Mouse (Mus musculus): Measurements from ENCODE around the gene Atp1b1. TPM values are rescaled to one million over a fixed set of nuclear protein-coding genes. Genes with fewer than 3 reads are reported as not detected.

Gene Atp1b1
- polyA plus RNA-seq, 1 experiment from 2014 or later = 227 TPM

DNA sequence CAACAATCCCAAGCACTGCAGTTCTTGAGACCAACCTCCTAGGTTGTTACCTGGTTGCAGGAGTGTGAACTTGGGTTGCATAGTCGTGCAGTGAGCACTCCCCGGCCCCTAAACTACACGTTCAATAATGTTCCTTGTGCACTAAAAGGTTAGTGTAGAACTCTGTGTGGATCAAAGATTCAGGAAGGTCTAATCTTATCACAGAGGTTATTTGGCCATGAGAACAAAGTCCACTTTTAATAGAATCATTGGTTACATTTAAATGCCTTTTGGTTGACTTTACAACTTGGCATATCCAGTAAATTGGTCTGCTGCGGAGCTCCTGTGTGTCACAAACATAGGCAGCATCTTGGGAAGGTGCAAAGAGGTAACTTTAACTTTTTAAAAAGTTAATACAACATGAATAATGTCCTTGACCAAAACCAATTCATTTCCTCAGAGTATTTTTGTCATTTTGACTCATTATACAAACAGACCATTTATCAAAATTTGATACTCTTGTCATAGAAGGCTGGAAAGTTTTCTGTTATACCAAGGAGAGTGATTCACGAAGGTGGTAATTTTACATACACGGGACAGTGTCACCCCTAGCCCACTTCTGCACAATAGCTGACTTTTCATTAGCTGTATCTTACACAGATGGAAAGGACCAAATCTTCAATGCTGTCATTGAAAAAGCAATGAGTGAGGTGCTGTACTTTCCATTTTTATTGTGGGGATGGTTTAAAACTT lies 37.4 kb downstream of the Atp1b1 start:
- H3K9me3 ChIP-seq (ENCODE audit: control insufficient read depth) = no peaks in the 10 kb centered on the region
- no peak overlapping the region for H3K9ac ChIP-seq (ENCODE audit: low read depth, low read length)
- TF ChIP-seq CTCF (IDR thresholded peaks at IDR 0.05; ENCODE audit: low read depth) = no peak
- no peaks in the 10 kb centered on the region for H3K27me3 ChIP-seq (replicated peaks; ENCODE audit: control insufficient read depth, insufficient read depth, low read length)
- peak overlapping the region; percentile 43 for H3K4me2 ChIP-seq (replicated peaks; ENCODE audit: low read depth)
- H3K4me1 ChIP-seq (replicated peaks; ENCODE audit: control insufficient read depth, insufficient read depth, low read length) = no peaks in the 10 kb centered on the region; the same call in 1 of the 2 replicates
- peak; percentile 66 for ATAC-seq
- 45% methylated on average over 6 of the region's 6 CpGs for WGBS
- no peak overlapping the region for H3K27ac ChIP-seq (ENCODE audit: low read depth, low read length)
- H3K4me3 ChIP-seq (ENCODE audit: low read depth, low read length) = no peak overlapping the region
- H3K36me3 ChIP-seq (ENCODE audit: control insufficient read depth, insufficient read depth) = no peaks in the 10 kb centered on the region

DNA sequence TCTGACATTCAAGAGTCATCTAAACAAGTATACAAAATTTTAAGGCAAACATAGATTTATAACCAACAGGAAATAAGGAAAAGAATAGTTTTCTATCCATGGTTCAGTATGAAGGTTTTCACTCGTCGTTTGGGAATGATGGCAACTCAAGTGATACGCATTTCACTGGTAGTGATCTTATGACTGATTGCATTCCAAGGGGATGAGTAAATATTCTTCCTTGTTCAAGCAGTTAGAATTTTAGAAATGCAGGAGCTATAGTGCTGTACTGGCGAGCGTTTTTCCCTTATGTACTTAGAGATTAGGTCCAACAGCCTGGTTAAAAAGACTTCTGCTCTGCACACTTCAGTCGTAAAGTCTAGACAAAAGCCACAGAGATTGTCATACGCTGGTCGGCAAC lies 38.8 kb downstream of the Atp1b1 start:
- 41% methylated on average over 8 of the region's 8 CpGs for whole genome bisulfite sequencing
- H3K27ac ChIP-seq (ENCODE audit: low read depth, low read length) = no peak overlapping the region

DNA sequence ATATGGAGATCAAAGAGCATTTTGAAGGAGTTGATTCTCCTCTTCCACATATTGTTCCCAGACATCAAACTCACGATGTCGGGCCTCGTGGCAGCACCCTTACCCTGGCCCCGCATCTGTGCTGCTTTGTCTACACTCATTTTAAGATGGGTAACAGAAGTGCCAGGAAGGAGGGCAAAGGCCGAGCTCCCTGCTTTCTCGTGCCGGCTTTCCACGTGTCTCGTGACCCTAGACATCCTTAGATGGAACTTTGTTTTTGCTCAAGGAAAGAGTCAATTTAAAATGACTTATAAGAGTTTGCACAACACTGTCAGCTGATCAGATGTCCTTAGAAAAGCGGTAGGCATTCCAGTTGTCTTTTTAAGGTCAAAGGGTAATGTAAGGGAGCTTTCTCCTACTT lies 39.8 kb downstream of the Atp1b1 start:
- H3K27me3 ChIP-seq (replicated peaks; ENCODE audit: control insufficient read depth, insufficient read depth, low read length) = no peaks in the 10 kb centered on the region
- no peak overlapping the region for H3K4me2 ChIP-seq (replicated peaks; ENCODE audit: low read depth)
- no peaks in the 10 kb centered on the region; the same call in 1 of the 2 replicates for H3K4me1 ChIP-seq (replicated peaks; ENCODE audit: control insufficient read depth, insufficient read depth, low read length)
- no peak for ATAC-seq
- H3K4me3 ChIP-seq (ENCODE audit: low read depth, low read length) = no peak overlapping the region
- H3K9ac ChIP-seq (ENCODE audit: low read depth, low read length) = no peak overlapping the region
- peak overlapping the region; percentile 16; the same call in 1 of the 2 replicates for H3K27ac ChIP-seq (ENCODE audit: low read depth, low read length)
- no peak for TF ChIP-seq CTCF (IDR thresholded peaks at IDR 0.05; ENCODE audit: low read depth)
- 46% methylated on average over 10 of the region's 10 CpGs for WGBS
- H3K9me3 ChIP-seq (ENCODE audit: control insufficient read depth) = no peaks in the 10 kb centered on the region
- H3K36me3 ChIP-seq (ENCODE audit: control insufficient read depth, insufficient read depth) = no peaks in the 10 kb centered on the region

More for the DNA sequence above, 38.8 kb downstream of the Atp1b1 start:
- H3K4me2 ChIP-seq (replicated peaks; ENCODE audit: low read depth) = no peak overlapping the region
- H3K27me3 ChIP-seq (replicated peaks; ENCODE audit: control insufficient read depth, insufficient read depth, low read length) = no peaks in the 10 kb centered on the region
- no peaks in the 10 kb centered on the region for H3K36me3 ChIP-seq (ENCODE audit: control insufficient read depth, insufficient read depth)
- no peak overlapping the region for H3K4me3 ChIP-seq (ENCODE audit: low read depth, low read length)
- no peak overlapping the region for H3K9ac ChIP-seq (ENCODE audit: low read depth, low read length)
- no peaks in the 10 kb centered on the region for H3K9me3 ChIP-seq (ENCODE audit: control insufficient read depth)
- no peak for ATAC-seq
- H3K4me1 ChIP-seq (replicated peaks; ENCODE audit: control insufficient read depth, insufficient read depth, low read length) = no peaks in the 10 kb centered on the region; the same call in 1 of the 2 replicates
- no peak for TF ChIP-seq CTCF (IDR thresholded peaks at IDR 0.05; ENCODE audit: low read depth)

GRCm38 (mm10) chr1:164417604-164418003 lies 40.6 kb downstream of the Atp1b1 start:
- Histone ChIP-seq H3K27me3 (replicated peaks; ENCODE audit: control insufficient read depth, insufficient read depth, low read length) (no peaks in the 10 kb centered on the region), H3K9me3 (ENCODE audit: control insufficient read depth) (no peaks in the 10 kb centered on the region), H3K4me3 (ENCODE audit: low read depth, low read length) (no peak overlapping the region), H3K27ac (ENCODE audit: low read depth, low read length) (peak overlapping the region; percentile 80), H3K36me3 (ENCODE audit: control insufficient read depth, insufficient read depth) (no peaks in the 10 kb centered on the region), H3K9ac (ENCODE audit: low read depth, low read length) (no peak overlapping the region), H3K4me1 (replicated peaks; ENCODE audit: control insufficient read depth, insufficient read depth, low read length) (no peaks in the 10 kb centered on the region; the same call in 1 of the 2 replicates), H3K4me2 (replicated peaks; ENCODE audit: low read depth) (no peak overlapping the region)
- TF ChIP-seq CTCF (IDR thresholded peaks at IDR 0.05; ENCODE audit: low read depth) = no peak
- WGBS = 52% methylated on average over 3 of the region's 3 CpGs
- ATAC-seq = no peak

DNA sequence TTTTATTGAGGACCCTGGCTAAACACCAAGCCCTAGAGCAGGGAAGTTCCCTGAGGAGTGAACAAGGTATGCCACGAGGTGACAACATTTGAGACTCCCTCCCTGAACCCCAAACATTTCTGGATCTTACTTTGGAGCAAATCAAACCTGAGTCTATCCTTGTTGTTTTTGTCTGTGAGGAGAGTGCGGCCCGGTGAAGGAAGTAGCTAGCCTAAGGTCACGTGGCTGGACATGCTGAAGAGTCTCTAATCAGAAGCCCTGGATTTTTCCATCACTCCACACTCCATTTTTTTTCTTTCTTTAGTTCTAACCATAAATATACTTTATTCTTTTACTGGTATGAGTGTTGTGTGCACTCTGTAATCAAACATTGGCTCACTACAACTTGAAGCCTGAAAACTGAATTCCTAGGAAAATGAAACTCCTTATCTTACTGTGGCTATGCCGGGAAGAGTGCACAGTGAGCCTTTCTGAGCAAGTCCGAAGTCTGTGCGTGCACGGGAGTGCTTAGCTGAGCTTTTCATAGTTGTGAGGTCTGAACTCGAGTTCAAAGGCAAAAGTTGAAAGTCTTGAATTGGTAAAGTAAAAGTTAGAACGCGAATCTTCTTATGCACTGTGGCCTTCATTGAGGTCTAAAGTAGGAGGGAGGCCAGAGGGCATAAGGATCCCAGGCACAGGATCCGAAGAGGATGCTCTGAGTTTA lies 41.3 kb downstream of the Atp1b1 start:
- ATAC-seq = peak; percentile 59
- H3K9me3 ChIP-seq (ENCODE audit: control insufficient read depth) = no peaks in the 10 kb centered on the region
- H3K4me1 ChIP-seq (replicated peaks; ENCODE audit: control insufficient read depth, insufficient read depth, low read length) = no peaks in the 10 kb centered on the region; the same call in 1 of the 2 replicates
- H3K9ac ChIP-seq (ENCODE audit: low read depth, low read length) = no peak overlapping the region
- H3K27ac ChIP-seq (ENCODE audit: low read depth, low read length) = peak overlapping the region; percentile 80
- WGBS = 43% methylated on average over 12 of the region's 12 CpGs
- H3K4me3 ChIP-seq (ENCODE audit: low read depth, low read length) = no peak overlapping the region
- no peaks in the 10 kb centered on the region for H3K27me3 ChIP-seq (replicated peaks; ENCODE audit: control insufficient read depth, insufficient read depth, low read length)
- no peaks in the 10 kb centered on the region for H3K36me3 ChIP-seq (ENCODE audit: control insufficient read depth, insufficient read depth)
- no peak for TF ChIP-seq CTCF (IDR thresholded peaks at IDR 0.05; ENCODE audit: low read depth)
- H3K4me2 ChIP-seq (replicated peaks; ENCODE audit: low read depth) = no peak overlapping the region

GRCm38 (mm10) chr1:164415347-164415751 lies 42.8 kb downstream of the Atp1b1 start:
- TF ChIP-seq CTCF (IDR thresholded peaks at IDR 0.05; ENCODE audit: low read depth) = no peak
- peaks cover 2% of the 10 kb centered on the region; the same call in 1 of the 2 replicates for H3K4me1 ChIP-seq (replicated peaks; ENCODE audit: control insufficient read depth, insufficient read depth, low read length)
- peak; percentile 82 for ATAC-seq
- peak overlapping the region; percentile 80 for H3K27ac ChIP-seq (ENCODE audit: low read depth, low read length)
- peak overlapping the region; percentile 32; the same call in 1 of the 2 replicates for H3K4me2 ChIP-seq (replicated peaks; ENCODE audit: low read depth)
- H3K27me3 ChIP-seq (replicated peaks; ENCODE audit: control insufficient read depth, insufficient read depth, low read length) = no peaks in the 10 kb centered on the region
- no peaks in the 10 kb centered on the region for H3K9me3 ChIP-seq (ENCODE audit: control insufficient read depth)
- no peaks in the 10 kb centered on the region for H3K36me3 ChIP-seq (ENCODE audit: control insufficient read depth, insufficient read depth)
- no peak overlapping the region for H3K9ac ChIP-seq (ENCODE audit: low read depth, low read length)
- WGBS = 45% methylated on average over 2 of the region's 2 CpGs
- no peak overlapping the region for H3K4me3 ChIP-seq (ENCODE audit: low read depth, low read length)
